Mouse (Mus musculus) spleen, adult 12 weeks (tissue): ENCODE measurements around the gene Polh.
A peak's percentile ranks its signal among the peaks of the same experiment; 100 is the strongest.

Experiments
- DNase-seq: peaks from one replicate; pipeline ENCODE4 v3.0.0; 2022; ENCODE audit warnings: low spot score

Gene Polh

GRCm38 (mm10) chr17:46132058-46132718 lies 70.3 kb downstream of the Polh start:
- peak; percentile 47 for DNase-seq

DNA sequence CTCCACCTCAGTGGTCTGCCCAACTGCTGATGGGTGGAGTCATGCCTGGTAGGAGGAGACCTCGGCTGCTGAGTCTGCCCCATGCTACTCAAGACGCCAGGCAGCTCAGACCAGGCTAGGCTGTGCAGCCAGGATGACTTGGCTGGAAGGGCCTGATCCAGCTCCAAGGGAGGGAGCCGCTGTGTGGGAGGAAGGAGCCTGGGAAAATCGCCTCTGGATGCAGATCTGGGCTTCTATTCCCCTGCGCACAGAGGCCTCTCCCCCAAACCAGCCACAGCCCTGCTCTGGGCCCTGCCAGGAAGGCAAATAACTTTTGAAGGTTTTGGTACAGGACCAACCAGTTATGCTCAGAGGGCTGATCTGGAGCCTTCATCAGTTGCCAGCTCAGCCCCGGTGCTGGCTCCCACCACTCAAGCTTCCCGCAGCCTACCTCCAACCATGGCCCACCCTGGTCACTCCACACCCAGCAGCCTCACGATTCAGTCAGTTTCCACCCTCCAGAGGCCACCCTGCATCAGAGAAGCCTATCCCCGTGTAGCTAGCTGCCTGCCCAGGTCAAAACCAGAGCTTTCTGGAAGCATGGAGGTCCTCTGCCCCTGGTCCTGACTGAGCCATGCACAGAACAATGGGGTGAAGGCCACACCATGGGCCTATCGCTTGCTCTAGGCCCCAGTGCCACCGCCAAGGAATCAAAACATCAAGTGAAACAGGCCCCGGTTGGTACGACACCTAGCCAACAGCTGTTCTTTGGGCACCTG lies 72.5 kb downstream of the Polh start:
- DNase-seq = no peak

- no peak for DNase-seq
These were observed 74.5 kb downstream of the Polh start for GRCm38 (mm10) chr17:46127814-46128493.

DNA sequence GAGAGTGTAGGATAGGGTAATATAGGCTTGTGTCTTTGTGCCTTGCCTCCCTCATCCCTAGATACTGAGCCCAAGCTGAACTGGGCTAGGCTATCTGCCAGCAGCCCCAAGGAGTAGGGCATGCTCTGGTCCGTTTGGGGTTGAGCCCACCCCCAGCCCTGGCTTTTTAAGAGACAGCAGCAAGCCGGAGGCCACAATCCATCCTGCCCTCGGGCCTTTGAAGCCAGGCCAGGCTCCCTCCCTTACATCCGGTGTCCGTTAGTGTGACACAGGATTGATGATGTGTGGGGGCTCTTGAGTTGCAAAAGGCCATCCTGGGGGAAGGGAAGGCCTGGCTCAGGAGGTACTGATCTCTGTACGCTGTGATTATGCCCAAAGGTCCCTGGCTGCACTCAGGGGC lies 75.8 kb downstream of the Polh start:
- DNase-seq = no peak

DNA sequence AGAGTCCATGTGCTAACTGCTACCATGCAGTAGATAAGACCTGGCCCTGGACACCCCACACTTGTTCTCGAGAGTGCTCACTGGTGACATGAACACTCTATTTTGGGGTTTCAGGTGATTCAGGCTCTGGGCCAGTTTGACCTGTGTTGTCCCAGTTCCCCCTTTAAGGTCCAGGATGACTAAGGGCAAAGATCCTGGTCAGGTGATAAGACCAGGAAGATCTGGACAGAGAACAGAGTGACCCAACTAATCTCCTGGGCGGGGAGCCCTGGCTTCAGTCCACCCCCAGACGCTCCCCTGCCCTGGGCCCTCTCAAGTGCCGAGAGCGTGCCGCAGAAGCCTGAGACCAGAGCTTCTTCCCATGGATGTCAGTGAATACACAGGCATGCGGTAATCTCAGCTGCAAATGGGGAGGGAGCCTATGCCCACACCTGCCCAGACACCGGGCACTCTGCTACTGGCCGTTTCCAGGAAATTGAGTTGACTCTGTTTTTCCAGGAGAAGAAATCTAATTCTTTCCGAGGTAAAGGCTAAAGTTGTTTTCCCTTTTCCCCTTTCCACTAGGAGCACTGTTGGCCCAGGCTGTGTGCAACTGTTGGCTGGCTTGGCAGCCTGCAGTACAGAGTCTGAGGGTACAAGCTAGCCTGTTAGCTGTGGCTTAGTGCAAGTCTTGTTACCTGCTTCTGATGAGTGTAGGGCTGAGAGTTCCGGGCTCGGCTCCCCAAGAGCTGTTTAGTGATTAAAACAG lies 78.3 kb downstream of the Polh start:
- DNase-seq = no peak

DNA sequence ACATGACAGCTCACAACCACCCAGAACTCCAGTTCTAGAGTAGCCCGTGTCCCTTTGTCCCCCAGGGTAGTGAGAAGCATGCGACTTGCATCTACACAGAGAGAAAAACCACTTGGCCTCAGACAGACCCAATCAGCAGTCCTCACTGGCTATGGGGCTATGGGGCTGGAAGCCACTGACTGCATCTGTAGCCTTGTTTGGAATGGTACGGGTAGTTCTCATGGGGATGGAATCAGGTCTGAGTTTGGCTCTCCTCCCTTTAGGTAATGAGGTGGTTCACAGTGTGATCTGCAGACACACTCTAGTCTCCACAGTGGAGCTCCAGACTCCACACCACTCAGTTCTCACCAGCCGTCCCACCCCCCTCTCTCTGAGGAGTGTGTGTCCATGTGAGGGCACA lies 79.2 kb downstream of the Polh start:
- DNase-seq = no peak

DNA sequence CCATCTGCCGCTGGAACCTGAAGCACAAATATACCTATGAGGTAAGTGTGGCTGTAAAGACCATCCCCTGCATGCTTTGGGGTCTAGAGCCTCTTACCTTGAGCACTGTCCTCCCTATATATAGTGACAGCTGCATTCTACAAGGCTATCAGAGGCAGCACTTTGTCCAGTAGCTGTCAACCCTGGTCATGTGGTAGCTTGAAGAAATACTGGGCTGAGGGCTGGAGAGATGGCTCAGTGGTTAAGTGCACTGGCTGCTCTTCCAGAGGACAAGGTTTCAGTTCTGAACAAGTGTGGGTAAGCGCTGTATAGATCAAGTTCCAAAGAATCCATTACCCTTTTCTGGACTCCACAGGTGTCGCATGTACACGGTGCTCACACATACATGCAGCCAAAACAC lies 79.7 kb downstream of the Polh start:
- DNase-seq = no peak
